Mouse (Mus musculus) heart, postnatal 36 days (tissue): ENCODE data around the gene Zdhhc6. TPM values are rescaled to one million over a fixed set of nuclear protein-coding genes. Genes with fewer than 3 reads are reported as not detected.

Source experiments
- DNase-seq, 2 experiments: peaks; one replicate each; pipeline ENCODE4 v3.0.0; 2021 to 2022
- intact Hi-C: fragments of 180-260 bp; cut with DNase I; formaldehyde crosslinking; loops from one replicate; pipeline ENCODE4 v1.15.1; 2025
- total RNA-seq, 2 experiments: library from RNA; stranded (reverse); gene quantifications; 2 replicates each; pipeline ENCODE4 v1.2.3; 2021

Zdhhc6 gene
- total RNA-seq, 2 experiments from 2014 or later = 19.3 to 19.9 TPM

GRCm38 (mm10) chr19:55313649-55314048 is 2.2 kb downstream of the Zdhhc6 start:
- DNase-seq = no peak
- intact Hi-C loops = loop anchor here (10.0 kb wide), 1 partner anchor 239 kb away; no protein-coding TSS in a partner anchor

GRCm38 (mm10) chr19:55311874-55312273 is 4.0 kb downstream of the Zdhhc6 start:
- DNase-seq = no peak
- intact Hi-C loops = loop anchor here (10.0 kb wide), 1 partner anchor 237 kb away; no protein-coding TSS in a partner anchor

GRCm38 (mm10) chr19:55305024-55305423 is 10.8 kb downstream of the Zdhhc6 start:
- DNase-seq = no peak
- intact Hi-C loops = loop anchor here (1.0 kb wide), 1 partner anchor 87 kb away; no protein-coding TSS in a partner anchor

GRCm38 (mm10) chr19:55300525-55300924 is 15.3 kb downstream of the Zdhhc6 start:
- DNase-seq = no peak
- intact Hi-C loops = no loop called here

GRCm38 (mm10) chr19:55299378-55299777 is 16.5 kb downstream of the Zdhhc6 start:
- intact Hi-C loops = no loop called here
- no peak for DNase-seq

- DNase-seq = no peak
- intact Hi-C loops = no loop called here
Measured at GRCm38 (mm10) chr19:55297961-55298360, 17.9 kb downstream of the Zdhhc6 start.

- intact Hi-C loops = no loop called here
Measured at GRCm38 (mm10) chr19:55297489-55297888, 18.3 kb downstream of the Zdhhc6 start.

GRCm38 (mm10) chr19:55296301-55296700 is 19.5 kb downstream of the Zdhhc6 start:
- no peak for DNase-seq
- intact Hi-C loops = no loop called here

More at GRCm38 (mm10) chr19:55297489-55297888, 18.3 kb downstream of the Zdhhc6 start:
- DNase-seq = no peak

GRCm38 (mm10) chr19:55295556-55295955 is 20.3 kb downstream of the Zdhhc6 start:
- DNase-seq = no peak
- intact Hi-C loops = no loop called here

- no peak for DNase-seq
- intact Hi-C loops = no loop called here
Measured at GRCm38 (mm10) chr19:55295075-55295474, 20.8 kb downstream of the Zdhhc6 start.

GRCm38 (mm10) chr19:55293175-55293574 is 22.7 kb downstream of the Zdhhc6 start:
- intact Hi-C loops = no loop called here
- DNase-seq = no peak

GRCm38 (mm10) chr19:55292210-55292850 is 23.5 kb downstream of the Zdhhc6 start:
- no peak for DNase-seq
- intact Hi-C loops = no loop called here

- intact Hi-C loops = no loop called here
Measured at GRCm38 (mm10) chr19:55290621-55291270, 25.1 kb downstream of the Zdhhc6 start.

GRCm38 (mm10) chr19:55288974-55289373 is 26.9 kb downstream of the Zdhhc6 start:
- DNase-seq = no peak
- intact Hi-C loops = no loop called here

More at GRCm38 (mm10) chr19:55290621-55291270, 25.1 kb downstream of the Zdhhc6 start:
- DNase-seq = no peak

- DNase-seq = no peak
- intact Hi-C loops = no loop called here
Measured at GRCm38 (mm10) chr19:55286034-55286433, 29.8 kb downstream of the Zdhhc6 start.

GRCm38 (mm10) chr19:55284093-55284492 is 31.7 kb downstream of the Zdhhc6 start:
- no peak for DNase-seq
- intact Hi-C loops = no loop called here

GRCm38 (mm10) chr19:55276770-55277169 is 39.1 kb downstream of the Zdhhc6 start:
- intact Hi-C loops = no loop called here
- no peak for DNase-seq

GRCm38 (mm10) chr19:55276100-55276499 is 39.7 kb downstream of the Zdhhc6 start:
- no peak for DNase-seq
- intact Hi-C loops = no loop called here

- intact Hi-C loops = no loop called here
Measured at GRCm38 (mm10) chr19:55273340-55273739, 42.5 kb downstream of the Zdhhc6 start.

GRCm38 (mm10) chr19:55271448-55271847 is 44.4 kb downstream of the Zdhhc6 start:
- no peak for DNase-seq
- intact Hi-C loops = no loop called here

More at GRCm38 (mm10) chr19:55273340-55273739, 42.5 kb downstream of the Zdhhc6 start:
- no peak for DNase-seq

GRCm38 (mm10) chr19:55269051-55269450 is 46.8 kb downstream of the Zdhhc6 start:
- intact Hi-C loops = no loop called here
- no peak for DNase-seq

GRCm38 (mm10) chr19:55268150-55268549 is 47.7 kb downstream of the Zdhhc6 start:
- DNase-seq = no peak
- intact Hi-C loops = no loop called here
